Mouse (Mus musculus): ENCODE results near the gene Tmem52. TPM values are rescaled to one million over a fixed set of nuclear protein-coding genes. Genes with fewer than 3 reads are reported as not detected.

The Tmem52 gene
- total RNA-seq, 2 experiments from 2014 or later = 5.0 to 6.7 TPM

DNA sequence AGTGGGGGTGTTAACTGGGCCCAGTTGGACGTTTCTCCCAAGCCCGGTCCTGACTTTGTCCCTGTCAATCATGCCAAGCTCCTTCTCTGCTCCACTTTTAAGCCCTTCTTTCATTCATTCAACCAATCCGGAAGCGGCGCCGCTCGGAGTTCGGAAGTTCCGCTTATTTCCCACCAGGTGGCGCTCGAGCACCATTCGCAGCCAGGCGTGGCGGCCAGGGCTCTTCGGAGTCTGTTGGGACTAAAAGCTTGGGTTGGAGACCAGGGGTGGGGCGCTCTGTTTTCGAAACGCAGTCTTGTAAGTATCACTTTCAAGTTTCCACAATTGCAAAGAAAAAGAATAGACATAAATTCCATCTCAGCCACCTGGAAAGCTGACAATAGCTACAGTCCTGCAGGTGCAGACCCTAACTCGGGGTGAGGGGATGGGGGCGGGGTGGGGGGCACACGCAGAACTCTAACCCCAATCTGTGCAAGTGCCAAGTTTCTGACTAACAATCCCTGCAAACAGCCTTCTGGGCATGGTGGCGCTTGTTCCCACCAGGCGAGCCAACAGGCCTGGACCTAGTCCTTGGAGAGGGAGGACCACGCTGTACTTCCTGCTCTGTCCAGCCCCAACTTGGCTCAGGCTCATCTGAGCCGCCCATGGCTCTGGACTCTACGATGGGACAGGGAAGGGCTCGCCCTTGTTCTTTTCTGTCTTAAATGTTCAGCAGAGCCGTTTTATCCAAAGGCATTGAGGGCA, 12.6 kb downstream of the Tmem52 start:
- peak; percentile 98; the same call in 1 of the 2 replicates for TF ChIP-seq CTCF (conservative IDR thresholded peaks at IDR 0.05)

DNA sequence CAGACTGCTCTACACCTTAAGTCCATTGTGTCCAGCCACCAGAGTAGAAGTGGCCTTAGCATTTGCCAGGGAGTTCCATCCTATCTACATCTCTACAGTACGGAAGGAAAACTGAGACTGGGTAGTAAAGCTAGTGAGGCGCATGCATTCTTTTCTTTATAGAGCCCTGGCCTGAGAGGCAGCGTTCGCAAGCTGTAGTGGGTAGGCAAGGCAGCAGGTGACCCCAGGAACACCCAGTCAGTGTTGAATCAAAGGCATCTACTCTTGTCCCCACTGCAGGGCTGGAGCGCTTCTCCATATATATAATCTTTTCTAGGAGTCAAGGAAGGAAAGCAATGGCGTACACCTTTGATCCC, 13.2 kb downstream of the Tmem52 start:
- Histone ChIP-seq H3K4me3 (no peak overlapping the region; the same call in 1 of the 2 replicates), H3K27ac (peak overlapping the region; percentile 73)
- DNase-seq (ENCODE audit: low spot score in 2 of 2) = no peak
- no peak for TF ChIP-seq CTCF (conservative IDR thresholded peaks at IDR 0.05)

More for the DNA sequence above, 12.6 kb downstream of the Tmem52 start:
- H3K27ac ChIP-seq = peak overlapping the region; percentile 73
- peak; percentile 61 to 85 for DNase-seq (ENCODE audit: low spot score in 2 of 2)
- peak overlapping the region; percentile 42; the same call in 1 of the 2 replicates for H3K4me3 ChIP-seq

DNA sequence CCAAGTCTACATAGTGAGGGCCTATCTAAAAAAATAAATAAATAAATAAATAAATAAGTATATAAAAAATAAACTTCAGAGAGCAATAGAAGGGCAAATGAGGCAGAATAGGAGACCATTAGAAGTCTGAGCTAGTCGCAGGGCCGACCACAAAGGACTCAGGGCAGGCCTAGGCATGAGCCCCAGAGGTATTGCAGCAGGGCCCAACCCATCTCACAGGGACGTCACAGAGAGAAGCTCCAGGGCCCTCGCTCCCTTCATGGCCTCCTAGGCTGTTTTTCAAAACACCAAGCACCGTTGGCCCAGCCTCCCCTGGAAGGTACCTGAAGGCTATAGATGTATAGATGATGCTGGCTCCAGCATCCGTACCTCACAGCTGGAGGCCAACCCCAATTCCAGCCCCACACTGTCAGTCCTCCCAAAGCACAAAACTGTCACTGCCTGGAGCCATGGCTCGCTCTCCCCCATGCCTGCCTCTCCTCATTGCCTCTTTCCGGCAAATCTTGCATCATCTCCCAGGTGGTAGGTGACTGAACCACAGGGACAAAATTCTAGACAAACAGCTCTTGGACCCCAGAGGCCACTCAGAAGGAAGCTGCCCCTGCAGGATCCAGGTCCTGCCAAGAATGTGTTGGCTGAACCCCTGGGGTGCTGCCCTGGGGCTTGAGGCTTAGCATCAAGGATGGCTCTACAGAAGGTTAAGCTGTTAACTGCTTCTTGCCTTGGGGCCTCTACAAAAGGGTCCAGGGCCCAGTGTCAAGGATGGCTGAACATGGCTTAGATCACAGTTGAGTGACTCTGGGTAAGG, 14.0 kb downstream of the Tmem52 start:
- H3K4me3 ChIP-seq = no peak overlapping the region

GRCm38 (mm10) chr4:155485521-155485920, 16.6 kb downstream of the Tmem52 start:
- H3K4me3 ChIP-seq = no peak overlapping the region
- TF ChIP-seq CTCF (conservative IDR thresholded peaks at IDR 0.05) = no peak
- no peak for DNase-seq (ENCODE audit: low spot score in 2 of 2)
- H3K27ac ChIP-seq = no peak overlapping the region

More for the DNA sequence above, 14.0 kb downstream of the Tmem52 start:
- DNase-seq (ENCODE audit: low spot score in 2 of 2) = no peak
- H3K27ac ChIP-seq = no peak overlapping the region; the same call in 1 of the 2 replicates
- TF ChIP-seq CTCF (conservative IDR thresholded peaks at IDR 0.05) = no peak

DNA sequence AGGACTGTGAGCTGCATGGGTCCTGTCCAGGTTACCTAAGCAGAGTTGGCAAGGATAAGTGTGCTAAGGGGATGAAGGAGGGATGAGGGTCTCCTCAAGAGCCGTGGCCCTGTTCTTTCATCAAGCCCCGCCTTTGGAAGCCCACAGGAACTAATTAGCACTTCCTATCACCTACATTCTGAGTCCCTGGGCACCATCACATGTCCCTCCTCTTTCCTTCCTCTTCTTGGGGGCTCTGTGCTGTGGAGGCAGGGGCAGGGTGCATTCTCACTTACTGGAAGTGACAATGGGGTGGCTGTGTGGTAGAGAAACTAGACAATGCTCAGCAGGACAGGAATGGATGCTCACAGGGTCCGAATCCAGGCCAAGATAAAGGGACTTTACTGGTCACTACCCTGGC, 18.8 kb downstream of the Tmem52 start:
- Histone ChIP-seq H3K4me3 (no peak overlapping the region), H3K27ac (peak overlapping the region; percentile 71)
- TF ChIP-seq CTCF (conservative IDR thresholded peaks at IDR 0.05) = no peak
- no peak for DNase-seq (ENCODE audit: low spot score in 2 of 2)

GRCm38 (mm10) chr4:155488232-155489025, 19.5 kb downstream of the Tmem52 start:
- peak overlapping the region; percentile 71 for H3K27ac ChIP-seq
- no peak overlapping the region for H3K4me3 ChIP-seq
- DNase-seq (ENCODE audit: low spot score in 2 of 2) = peak in 1 of 2 experiments; percentile 24
- TF ChIP-seq CTCF (conservative IDR thresholded peaks at IDR 0.05) = no peak

DNA sequence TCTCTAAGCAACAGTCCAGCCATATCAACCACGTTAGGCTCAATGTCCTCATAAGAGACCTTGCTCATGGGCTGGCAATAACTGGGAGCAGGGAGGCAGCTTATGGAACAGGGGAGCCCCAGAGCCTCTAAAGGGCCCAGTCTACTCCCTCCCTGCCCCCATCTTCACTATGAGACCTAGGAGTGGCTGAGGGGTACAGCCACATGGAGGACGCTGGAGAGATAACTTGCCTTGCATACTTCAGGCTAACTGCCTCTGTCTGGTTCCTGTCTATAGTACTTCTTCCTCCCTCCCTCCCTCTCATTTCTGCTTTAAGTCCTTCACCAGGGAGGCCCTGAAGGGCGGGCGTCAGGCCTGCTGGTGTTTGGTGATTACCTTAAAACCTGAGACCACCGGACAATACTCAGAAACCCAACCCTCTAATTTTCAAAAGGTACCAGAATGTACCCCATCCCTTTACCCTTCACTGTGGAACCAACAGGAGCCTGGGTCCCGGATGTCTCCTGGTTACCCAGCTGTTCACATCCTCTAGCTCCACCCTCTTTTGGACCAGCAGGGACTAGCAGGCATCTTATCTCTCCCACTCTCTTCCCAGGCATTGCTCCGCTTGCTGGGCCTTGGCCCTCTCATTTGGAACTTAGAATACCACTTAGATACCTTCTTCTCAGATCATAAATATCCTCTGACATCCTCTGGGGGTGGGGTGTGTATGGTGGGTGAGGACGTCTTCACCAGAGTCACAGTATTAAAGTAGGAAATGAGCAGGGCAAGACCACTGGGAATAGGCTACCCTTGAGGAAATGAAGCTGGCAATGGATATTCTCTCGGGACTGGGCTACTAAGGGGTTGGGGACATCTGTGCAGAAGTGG, 20.4 kb downstream of the Tmem52 start:
- no peak for DNase-seq (ENCODE audit: low spot score in 2 of 2)
- peak overlapping the region; percentile 71 for H3K27ac ChIP-seq
- no peak for TF ChIP-seq CTCF (conservative IDR thresholded peaks at IDR 0.05)

DNA sequence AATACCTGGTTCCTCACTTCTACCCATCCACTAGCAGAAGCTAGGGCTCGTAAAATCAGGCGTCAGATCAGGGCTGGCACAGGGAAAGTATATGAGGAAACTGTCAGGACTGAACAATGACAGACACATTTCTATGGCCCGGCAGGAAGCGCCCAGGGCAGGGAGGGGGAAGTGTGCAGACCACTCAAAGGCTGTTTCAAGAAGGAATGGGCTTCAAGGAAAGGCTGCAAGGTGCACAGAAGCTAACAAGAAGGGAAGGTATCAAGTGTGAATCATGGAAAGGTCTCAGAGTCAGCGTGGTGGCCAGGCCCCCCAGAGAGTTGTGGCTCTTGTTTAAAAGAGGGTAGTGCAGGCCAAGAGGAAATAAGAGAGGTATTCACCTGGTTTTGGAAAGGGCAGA, 21.5 kb downstream of the Tmem52 start:
- no peak for DNase-seq (ENCODE audit: low spot score in 2 of 2)
- peak overlapping the region; percentile 68 for H3K4me3 ChIP-seq
- no peak for TF ChIP-seq CTCF (conservative IDR thresholded peaks at IDR 0.05)
- H3K27ac ChIP-seq = peak overlapping the region; percentile 97

More for the DNA sequence above, 20.4 kb downstream of the Tmem52 start:
- H3K4me3 ChIP-seq = no peak overlapping the region

DNA sequence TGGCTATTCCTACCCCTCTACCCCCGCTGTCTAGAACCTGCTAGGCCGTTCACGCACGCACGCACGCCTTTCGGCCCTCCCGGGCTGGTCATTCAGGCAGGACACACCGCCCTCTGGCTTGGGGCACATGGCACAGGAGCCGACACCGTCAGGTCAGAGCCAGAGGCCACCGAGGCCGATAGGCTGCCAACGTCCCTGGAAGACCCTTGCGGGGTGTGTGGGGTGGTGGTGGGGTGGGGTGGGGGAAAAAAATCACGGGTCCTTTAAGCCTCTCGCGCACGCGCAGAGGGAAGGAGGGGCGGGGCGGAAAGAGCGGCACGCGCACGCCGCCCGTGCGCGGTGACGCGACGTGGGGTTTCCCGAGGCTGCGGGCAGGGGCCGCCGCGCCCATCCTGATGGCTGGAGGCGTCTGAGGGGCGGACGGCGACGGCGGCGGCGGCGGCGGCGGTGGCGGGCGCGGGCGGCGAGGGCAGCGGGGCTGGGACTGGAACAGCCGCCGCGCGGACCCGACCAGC, 22.1 kb downstream of the Tmem52 start, which contains the start of gene Gnb1:
TSS of gene Gnb1 (plus strand) at position 372 of the 515 bp plus-strand sequence.
- peak; percentile 89 to 97 for DNase-seq (ENCODE audit: low spot score in 2 of 2)
- H3K27ac ChIP-seq = peak within 1 kb of the TSS; percentile 97
- no peak for TF ChIP-seq CTCF (conservative IDR thresholded peaks at IDR 0.05)

GRCm38 (mm10) chr4:155491529-155492130, 22.7 kb downstream of the Tmem52 start:
- peak overlapping the region; percentile 97 for H3K4me3 ChIP-seq
- DNase-seq (ENCODE audit: low spot score in 2 of 2) = no peak
- no peak for TF ChIP-seq CTCF (conservative IDR thresholded peaks at IDR 0.05)
- H3K27ac ChIP-seq = peak overlapping the region; percentile 97

More for the DNA sequence above, 22.1 kb downstream of the Tmem52 start, which contains the start of gene Gnb1:
- H3K4me3 ChIP-seq = peak within 1 kb of the TSS; percentile 97

DNA sequence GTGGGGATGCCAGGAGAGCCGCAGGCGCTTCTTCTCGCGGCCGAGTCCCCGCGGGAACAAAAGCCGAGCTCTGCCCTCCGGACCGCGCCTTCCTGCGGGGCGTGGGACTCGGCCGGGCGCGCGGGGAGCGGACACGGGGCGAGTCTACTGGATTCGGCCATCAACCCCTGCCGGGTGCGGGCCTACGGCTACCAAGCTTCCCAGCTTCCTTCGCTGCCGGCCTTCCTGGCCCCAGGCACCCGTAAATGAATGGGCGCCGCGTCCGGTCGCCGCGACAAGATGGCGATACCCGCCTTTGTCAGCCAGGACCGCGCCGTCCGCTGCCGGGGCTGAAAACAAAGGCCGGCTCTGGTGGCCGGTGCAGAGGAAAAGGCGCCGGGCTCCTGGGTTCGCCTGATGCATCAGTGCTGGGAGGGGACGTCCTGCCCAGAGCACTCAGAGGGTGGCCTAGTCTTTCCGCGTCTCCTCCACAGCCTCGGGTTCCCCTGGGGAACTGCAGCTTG, 23.3 kb downstream of the Tmem52 start:
- H3K4me3 ChIP-seq = peak overlapping the region; percentile 97
- peak overlapping the region; percentile 97 for H3K27ac ChIP-seq
- peak; percentile 34 for TF ChIP-seq CTCF (conservative IDR thresholded peaks at IDR 0.05)
- peak in 1 of 2 experiments; percentile 19 for DNase-seq (ENCODE audit: low spot score in 2 of 2)

Measured in layer of hippocampus, adult 2 months (tissue).